Mouse (Mus musculus) forebrain, embryonic 13.5 days (tissue): ENCODE measurements at regions not wholly inside any gene's neighbourhood (a gene's known extent, or its start where the extent isn't known, plus 50 kb on each side); places are given as distances from the start of the nearest gene placed in this dataset.

Experiments
- ATAC-seq: fragments of 200-750 bp; cut with Nextera tagmentation; 2 replicates; pipeline ENCODE4 v1.8.0; 2017
- H3K27ac ChIP-seq: fragments of 300-500 bp; sonication (generic); 2 replicates; pipeline ENCODE4 v1.5.1; 2015; ENCODE audit warnings: inconsistent platforms, mild to moderate bottlenecking, moderate library complexity
- H3K27me3 ChIP-seq: fragments of 300-500 bp; sonication (generic); 2 replicates; pipeline ENCODE4 v1.6.1; 2015; ENCODE audit warnings: mild to moderate bottlenecking, inconsistent platforms
- H3K36me3 ChIP-seq: fragments of 300-500 bp; sonication (generic); 2 replicates; pipeline ENCODE4 v1.6.1; 2015; ENCODE audit warnings: mild to moderate bottlenecking, inconsistent platforms; ENCODE audit not compliant: poor library complexity, severe bottlenecking
- H3K4me1 ChIP-seq: fragments of 300-500 bp; sonication (generic); 2 replicates; pipeline ENCODE4 v1.6.1; 2015; ENCODE audit warnings: inconsistent platforms
- H3K4me2 ChIP-seq: fragments of 300-500 bp; sonication (generic); 2 replicates; pipeline ENCODE4 v1.6.1; 2015; ENCODE audit warnings: inconsistent platforms, mild to moderate bottlenecking, moderate library complexity
- H3K4me3 ChIP-seq: fragments of 300-500 bp; sonication (generic); 2 replicates; pipeline ENCODE4 v1.5.1; 2015; ENCODE audit warnings: mild to moderate bottlenecking, inconsistent platforms
- H3K9ac ChIP-seq: fragments of 300-500 bp; sonication (generic); 2 replicates; pipeline ENCODE4 v1.6.1; 2015; ENCODE audit warnings: mild to moderate bottlenecking, inconsistent platforms
- H3K9me3 ChIP-seq: fragments of 300-500 bp; sonication (generic); replicated peaks from 2 replicates; pipeline ENCODE4 v1.6.1; 2016; ENCODE audit warnings: inconsistent platforms
- WGBS: fragments of 180-500 bp; shearing (Covaris S2); methylation state at CpG from one replicate; pipeline ENCODE4 v1.1.7; 2015; 5-methylcytosine and 5-hydroxymethylcytosine counted together

DNA sequence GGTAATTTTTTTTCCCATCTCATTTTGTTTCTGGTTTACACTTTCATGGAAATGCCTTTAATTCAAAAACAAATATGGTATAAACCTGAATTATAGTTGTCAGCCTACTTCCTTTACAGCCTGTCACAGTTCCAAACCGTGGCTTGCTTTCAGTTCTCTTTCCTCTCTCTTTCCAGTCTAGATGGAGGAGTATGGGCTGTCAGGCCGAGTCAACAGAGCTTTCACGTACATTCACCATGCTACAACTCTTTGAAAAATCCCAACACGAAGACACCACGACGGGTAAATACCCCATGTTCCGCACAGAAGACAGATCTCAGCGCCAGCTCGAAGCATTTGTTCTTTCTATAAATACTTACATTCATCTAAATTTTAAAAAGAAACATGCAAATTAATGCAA is 125.2 kb upstream of the Ufm1 start:
- H3K4me2 ChIP-seq: no peak overlapping the region
- H3K9me3 ChIP-seq: 0 out of 2 replicates have a peak, but pooled peaks cover 3% of the 10 kb centered on the region
- H3K9ac ChIP-seq: no peak overlapping the region
- H3K36me3 ChIP-seq: no peaks in the 10 kb centered on the region
- ATAC-seq: no peak
- H3K27ac ChIP-seq: no peak overlapping the region
- no peak overlapping the region for H3K4me3 ChIP-seq
- 89% methylated on average over 9 of the region's 9 CpGs for WGBS
- H3K4me1 ChIP-seq: no peaks in the 10 kb centered on the region
- H3K27me3 ChIP-seq: no peaks in the 10 kb centered on the region

DNA sequence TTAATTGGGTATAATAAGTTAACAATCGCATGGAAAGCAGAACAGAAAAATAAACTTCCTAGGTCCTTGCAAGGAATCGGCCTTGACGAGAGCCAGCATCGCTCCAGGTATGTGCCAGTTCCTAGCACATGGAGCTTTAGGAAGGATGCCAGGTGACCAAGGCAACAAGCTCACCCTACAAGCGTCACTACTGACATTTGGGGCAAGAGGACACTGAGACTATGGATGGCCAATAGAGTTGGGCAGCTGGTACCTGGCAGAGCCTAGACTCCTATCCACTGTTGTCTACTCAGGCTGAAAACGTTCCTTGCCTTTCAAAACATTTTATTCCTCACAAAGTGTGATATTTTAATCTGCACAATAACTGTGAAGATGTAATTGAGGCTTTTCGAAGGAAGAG is 124.6 kb upstream of the Ufm1 start:
- Histone ChIP-seq H3K4me1 (no peaks in the 10 kb centered on the region), H3K4me3 (no peak overlapping the region), H3K27ac (no peak overlapping the region), H3K9ac (no peak overlapping the region), H3K4me2 (no peak overlapping the region), H3K27me3 (no peaks in the 10 kb centered on the region), H3K36me3 (no peaks in the 10 kb centered on the region), H3K9me3 (0 out of 2 replicates have a peak, but pooled peaks cover 3% of the 10 kb centered on the region)
- 87% methylated on average over 7 of the region's 7 CpGs for WGBS
- no peak for ATAC-seq

GRCm38 (mm10) chr3:53987316-53987715 is 123.7 kb upstream of the Ufm1 start:
- H3K4me2 ChIP-seq: no peak overlapping the region
- no peak overlapping the region for H3K4me3 ChIP-seq
- H3K9me3 ChIP-seq: 0 out of 2 replicates have a peak, but pooled peaks cover 3% of the 10 kb centered on the region
- H3K36me3 ChIP-seq: no peaks in the 10 kb centered on the region
- H3K27ac ChIP-seq: no peak overlapping the region
- no peak overlapping the region for H3K9ac ChIP-seq
- H3K4me1 ChIP-seq: no peaks in the 10 kb centered on the region
- ATAC-seq: no peak
- H3K27me3 ChIP-seq: no peaks in the 10 kb centered on the region
- 87% methylated on average over 2 of the region's 2 CpGs for WGBS

DNA sequence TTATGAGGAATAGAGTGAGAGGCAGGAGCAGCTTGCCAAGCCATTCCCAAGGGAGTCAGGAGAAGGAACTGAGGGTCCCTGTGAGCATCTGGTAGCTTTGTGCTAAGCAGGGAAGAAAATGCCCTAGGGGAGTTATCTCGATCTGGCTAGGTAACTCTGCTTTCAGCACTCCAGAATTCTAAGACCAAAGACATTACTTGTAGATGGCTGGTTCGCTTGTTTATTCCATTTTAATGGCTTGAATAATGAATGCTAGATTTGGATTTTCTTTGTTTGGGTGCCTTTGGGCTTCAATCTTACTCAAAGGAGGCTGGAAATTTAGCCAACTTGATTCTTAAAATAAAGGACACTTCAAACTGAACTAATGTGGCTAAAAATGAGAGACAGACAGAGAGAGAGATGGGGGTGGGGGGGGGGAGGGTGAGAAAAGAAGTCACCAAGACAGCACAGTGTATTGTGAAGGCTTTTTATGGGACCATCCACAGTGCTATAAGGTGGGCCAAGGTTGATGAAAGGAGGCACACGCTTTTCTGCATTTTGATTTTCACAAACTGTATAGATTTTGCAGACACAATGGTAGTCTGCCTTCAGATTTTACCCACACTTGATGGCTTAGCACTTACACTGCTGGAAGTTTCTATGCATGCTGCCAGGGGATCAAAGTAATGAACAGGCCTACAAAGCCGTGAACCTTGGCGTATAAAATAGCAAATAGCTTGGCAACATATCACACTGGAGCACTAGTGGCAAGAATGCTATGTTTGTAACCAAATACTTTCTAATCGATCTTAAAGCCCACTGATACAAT is 121.3 kb upstream of the Ufm1 start:
- Histone ChIP-seq H3K4me3 (no peak overlapping the region), H3K27ac (no peak overlapping the region), H3K27me3 (no peaks in the 10 kb centered on the region), H3K9me3 (0 out of 2 replicates have a peak, but pooled peaks cover 3% of the 10 kb centered on the region), H3K4me2 (no peak overlapping the region), H3K9ac (no peak overlapping the region), H3K36me3 (no peaks in the 10 kb centered on the region), H3K4me1 (no peaks in the 10 kb centered on the region)
- WGBS: 61% methylated on average over 6 of the region's 6 CpGs
- peak; percentile 90 for ATAC-seq

DNA sequence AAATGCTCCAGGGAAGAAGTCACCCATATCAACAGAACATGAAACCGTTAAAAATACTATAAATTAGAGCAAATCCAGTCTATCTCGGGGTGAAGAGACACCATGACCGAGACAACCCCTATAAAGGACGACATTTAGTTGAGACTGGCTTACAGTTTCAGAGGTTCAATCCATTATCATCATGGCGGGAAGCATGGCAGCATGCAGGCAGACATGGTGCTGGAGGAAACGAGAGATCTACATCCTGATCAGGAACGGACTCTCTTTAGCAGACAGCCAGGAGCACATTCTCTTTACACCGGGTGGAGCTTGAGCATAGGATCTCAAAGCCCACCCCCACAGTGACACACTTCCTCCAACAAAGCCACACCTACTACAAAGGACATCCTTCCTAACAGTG is 118.7 kb upstream of the Ufm1 start:
- ATAC-seq: no peak
- WGBS: 92% methylated on average over 8 of the region's 8 CpGs
- no peaks in the 10 kb centered on the region for H3K36me3 ChIP-seq
- no peak overlapping the region for H3K27ac ChIP-seq
- no peaks in the 10 kb centered on the region for H3K4me1 ChIP-seq
- no peak overlapping the region for H3K4me3 ChIP-seq
- no peaks in the 10 kb centered on the region for H3K27me3 ChIP-seq
- H3K4me2 ChIP-seq: no peak overlapping the region
- no peak overlapping the region for H3K9ac ChIP-seq
- H3K9me3 ChIP-seq: 0 out of 2 replicates have a peak, but pooled peaks cover 3% of the 10 kb centered on the region

GRCm38 (mm10) chr3:53981585-53981984 is 118.0 kb upstream of the Ufm1 start:
- H3K27me3 ChIP-seq: no peaks in the 10 kb centered on the region
- H3K4me2 ChIP-seq: no peak overlapping the region
- H3K4me3 ChIP-seq: no peak overlapping the region
- ATAC-seq: no peak
- H3K9ac ChIP-seq: no peak overlapping the region
- no peaks in the 10 kb centered on the region for H3K4me1 ChIP-seq
- 0 out of 2 replicates have a peak, but pooled peaks cover 3% of the 10 kb centered on the region for H3K9me3 ChIP-seq
- H3K27ac ChIP-seq: no peak overlapping the region
- no peaks in the 10 kb centered on the region for H3K36me3 ChIP-seq

DNA sequence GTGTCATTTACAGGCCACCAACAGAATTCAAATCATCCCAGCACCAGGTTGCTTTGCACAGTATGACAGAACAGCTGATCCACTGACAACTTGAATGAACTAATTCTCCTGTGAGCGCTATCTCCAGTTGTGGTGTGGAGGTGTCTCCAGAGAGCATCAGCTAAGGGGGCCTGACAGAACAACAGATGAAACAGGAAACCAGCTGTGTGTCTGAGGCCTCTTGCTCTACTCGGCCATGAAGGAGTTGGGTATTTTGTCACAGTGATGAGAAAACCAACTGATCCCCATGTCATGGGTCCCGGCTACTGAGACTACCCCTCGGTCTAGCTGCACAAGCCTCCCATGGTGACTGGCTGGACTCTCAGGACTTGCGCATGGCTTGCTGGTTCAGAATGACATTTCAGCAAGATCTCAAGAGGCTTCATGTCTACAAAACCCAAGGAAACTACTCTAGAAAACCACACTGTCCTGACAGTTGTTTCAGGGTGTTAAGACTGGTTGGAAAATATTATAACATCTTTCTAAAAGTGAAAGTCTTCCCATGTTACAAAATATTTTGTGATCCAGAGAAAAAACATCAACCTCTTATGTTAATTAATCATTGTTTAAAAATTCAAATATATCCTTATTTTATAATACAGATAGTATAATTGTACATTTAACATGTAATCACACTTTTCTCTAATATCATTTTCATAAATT is 113.9 kb upstream of the Ufm1 start:
- H3K27ac ChIP-seq: no peak overlapping the region
- H3K36me3 ChIP-seq: no peaks in the 10 kb centered on the region
- H3K27me3 ChIP-seq: no peaks in the 10 kb centered on the region
- 87% methylated on average over 5 of the region's 5 CpGs for WGBS
- H3K4me2 ChIP-seq: no peak overlapping the region
- no peak overlapping the region for H3K9ac ChIP-seq
- ATAC-seq: no peak
- no peak overlapping the region for H3K4me3 ChIP-seq
- H3K4me1 ChIP-seq: peaks cover 7% of the 10 kb centered on the region
- H3K9me3 ChIP-seq: no peaks in the 10 kb centered on the region

DNA sequence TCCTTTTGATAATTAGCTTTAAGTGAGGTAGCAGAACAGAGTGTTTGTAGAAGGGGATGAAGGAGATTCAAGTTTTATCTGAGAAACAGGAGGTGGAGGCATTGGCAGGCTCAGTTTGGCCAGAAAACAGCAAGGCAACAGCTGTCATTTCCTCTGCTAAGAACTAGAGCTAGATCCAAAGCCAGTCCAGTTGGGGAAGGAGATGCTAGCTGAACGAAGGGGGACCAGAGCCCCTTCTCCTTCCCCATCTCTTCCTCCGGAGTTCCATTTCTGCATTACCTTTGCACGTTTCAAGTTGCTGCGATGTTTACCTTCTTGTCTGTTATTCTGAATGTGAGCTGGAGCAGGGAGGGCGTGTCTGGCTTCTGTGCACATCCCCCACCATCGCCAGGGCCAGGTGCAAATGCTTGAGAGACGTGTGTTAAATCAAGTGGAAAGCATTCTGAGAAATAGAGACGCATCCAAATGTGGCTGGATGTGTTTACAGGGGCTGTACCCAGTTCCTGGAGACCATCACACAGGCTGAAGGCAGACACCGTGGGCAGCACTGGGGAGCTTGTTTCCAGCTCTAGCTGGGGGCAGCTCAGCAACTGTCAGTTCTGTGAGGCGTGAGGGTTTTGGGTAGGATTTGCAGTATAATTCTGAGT is 111.4 kb upstream of the Ufm1 start:
- H3K9me3 ChIP-seq: no peaks in the 10 kb centered on the region
- H3K4me3 ChIP-seq: no peak overlapping the region
- H3K4me2 ChIP-seq: no peak overlapping the region
- peak; percentile 50; the same call in 1 of the 2 replicates for ATAC-seq
- no peaks in the 10 kb centered on the region for H3K36me3 ChIP-seq
- peaks cover 7% of the 10 kb centered on the region for H3K4me1 ChIP-seq
- no peaks in the 10 kb centered on the region for H3K27me3 ChIP-seq
- 33% methylated on average over 10 of the region's 10 CpGs for WGBS
- H3K27ac ChIP-seq: peak overlapping the region; percentile 31
- no peak overlapping the region for H3K9ac ChIP-seq

GRCm38 (mm10) chr3:53969000-53969641 is 105.5 kb upstream of the Ufm1 start:
- no peaks in the 10 kb centered on the region for H3K36me3 ChIP-seq
- H3K27ac ChIP-seq: no peak overlapping the region
- H3K4me2 ChIP-seq: no peak overlapping the region
- H3K27me3 ChIP-seq: no peaks in the 10 kb centered on the region
- peak; percentile 66; the same call in 1 of the 2 replicates for ATAC-seq
- no peak overlapping the region for H3K9ac ChIP-seq
- 53% methylated on average over 5 of the region's 5 CpGs for WGBS
- H3K4me3 ChIP-seq: no peak overlapping the region
- peaks cover 3% of the 10 kb centered on the region; the same call in 1 of the 2 replicates for H3K4me1 ChIP-seq
- H3K9me3 ChIP-seq: no peaks in the 10 kb centered on the region

DNA sequence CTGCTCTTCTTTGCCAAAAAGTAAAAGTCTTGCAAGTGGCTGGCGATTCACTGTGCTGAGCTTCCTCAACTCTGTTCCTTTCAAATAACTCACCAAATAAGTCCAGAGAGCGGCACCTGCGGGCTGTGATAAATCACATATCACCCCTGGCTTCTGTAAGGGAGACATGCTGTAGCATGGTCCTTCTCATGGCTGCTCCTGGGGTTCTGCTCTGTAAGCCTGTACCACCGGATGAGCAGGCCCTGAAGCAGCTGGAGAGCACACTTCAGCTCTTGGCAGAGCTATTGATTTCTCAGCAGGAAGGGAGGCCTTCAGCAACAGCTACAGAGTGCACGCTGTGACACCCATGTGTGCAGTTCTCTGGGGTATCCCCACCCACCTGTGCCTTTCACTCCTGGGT is 101.5 kb upstream of the Ufm1 start:
- 70% methylated on average over 5 of the region's 5 CpGs for WGBS
- Histone ChIP-seq H3K27ac (no peak overlapping the region), H3K4me1 (peaks cover 3% of the 10 kb centered on the region; the same call in 1 of the 2 replicates), H3K4me2 (no peak overlapping the region), H3K27me3 (no peaks in the 10 kb centered on the region), H3K9ac (no peak overlapping the region), H3K9me3 (no peaks in the 10 kb centered on the region), H3K4me3 (no peak overlapping the region), H3K36me3 (no peaks in the 10 kb centered on the region)
- no peak for ATAC-seq

- 98% methylated on average over 2 of the region's 2 CpGs for WGBS
Measured at GRCm38 (mm10) chr3:53953801-53954200, 90.2 kb upstream of the Ufm1 start.

More at GRCm38 (mm10) chr3:53953801-53954200, 90.2 kb upstream of the Ufm1 start:
- Histone ChIP-seq H3K27me3 (no peaks in the 10 kb centered on the region), H3K9me3 (no peaks in the 10 kb centered on the region), H3K4me2 (no peak overlapping the region), H3K4me3 (no peak overlapping the region), H3K36me3 (no peaks in the 10 kb centered on the region), H3K9ac (no peak overlapping the region), H3K27ac (no peak overlapping the region), H3K4me1 (peaks cover 3% of the 10 kb centered on the region; the same call in 1 of the 2 replicates)
- no peak for ATAC-seq
